Mouse (Mus musculus) kidney, embryonic 16.5 days (tissue): ENCODE data around the gene Gckr. TPM values are rescaled to one million over a fixed set of nuclear protein-coding genes. Genes with fewer than 3 reads are reported as not detected.
A peak's percentile ranks its signal among the peaks of the same experiment; 100 is the strongest.

Experiments used
- ATAC-seq: fragments of 200-750 bp; cut with Nextera tagmentation; 2 replicates; pipeline ENCODE4 v1.8.0; 2017; ENCODE audit warnings: moderate TSS enrichment; ENCODE audit not compliant: low FRiP score, low TSS enrichment
- H3K27ac ChIP-seq: fragments of 300-500 bp; sonication (generic); 2 replicates; pipeline ENCODE4 v1.5.1; 2014; ENCODE audit warnings: low read length
- H3K27me3 ChIP-seq: fragments of 300-500 bp; sonication (generic); 2 replicates; pipeline ENCODE4 v1.6.1; 2014; ENCODE audit warnings: low read length, control low read depth, mixed read lengths; ENCODE audit not compliant: insufficient read depth
- H3K36me3 ChIP-seq: fragments of 300-500 bp; sonication (generic); 2 replicates; pipeline ENCODE4 v1.6.1; 2014; ENCODE audit warnings: low read length, control low read depth, mixed read lengths; ENCODE audit not compliant: insufficient read depth
- H3K4me1 ChIP-seq: fragments of 300-500 bp; sonication (generic); 2 replicates; pipeline ENCODE4 v1.6.1; 2014; ENCODE audit warnings: low read length, control low read depth, mixed read lengths; ENCODE audit not compliant: insufficient read depth
- H3K4me2 ChIP-seq: fragments of 300-500 bp; sonication (generic); replicated peaks from 2 replicates; pipeline ENCODE4 v1.6.1; 2014; ENCODE audit warnings: low read depth, low read length
- H3K4me3 ChIP-seq: fragments of 300-500 bp; sonication (generic); 2 replicates; pipeline ENCODE4 v1.5.1; 2014; ENCODE audit warnings: mild to moderate bottlenecking, low read length
- H3K9ac ChIP-seq: fragments of 300-500 bp; sonication (generic); replicated peaks from 2 replicates; pipeline ENCODE4 v1.6.1; 2014; ENCODE audit warnings: low read length
- H3K9me3 ChIP-seq: fragments of 300-500 bp; sonication (generic); 2 replicates; pipeline ENCODE4 v1.6.1; 2016; ENCODE audit warnings: low read length, control low read depth
- WGBS: fragments of 180-500 bp; shearing (Covaris S2); extraction: QIAGEN DNeasy Blood & Tissue Kit; methylation state at CpG from one replicate; pipeline ENCODE4 v1.1.7; 2014; 5-methylcytosine and 5-hydroxymethylcytosine counted together
- polyA plus RNA-seq: library from polyadenylated mRNA; unstranded; fragments of >200 nt; fragmentation: Nextera tagmentation; extraction: Ambion mirVana; gene quantifications from 2 replicates; pipeline ENCODE4 v1.2.1, GENCODE M21; 2015

The Gckr gene
- polyA plus RNA-seq, result 0.24 and 0.45 TPM in 2 replicates

DNA sequence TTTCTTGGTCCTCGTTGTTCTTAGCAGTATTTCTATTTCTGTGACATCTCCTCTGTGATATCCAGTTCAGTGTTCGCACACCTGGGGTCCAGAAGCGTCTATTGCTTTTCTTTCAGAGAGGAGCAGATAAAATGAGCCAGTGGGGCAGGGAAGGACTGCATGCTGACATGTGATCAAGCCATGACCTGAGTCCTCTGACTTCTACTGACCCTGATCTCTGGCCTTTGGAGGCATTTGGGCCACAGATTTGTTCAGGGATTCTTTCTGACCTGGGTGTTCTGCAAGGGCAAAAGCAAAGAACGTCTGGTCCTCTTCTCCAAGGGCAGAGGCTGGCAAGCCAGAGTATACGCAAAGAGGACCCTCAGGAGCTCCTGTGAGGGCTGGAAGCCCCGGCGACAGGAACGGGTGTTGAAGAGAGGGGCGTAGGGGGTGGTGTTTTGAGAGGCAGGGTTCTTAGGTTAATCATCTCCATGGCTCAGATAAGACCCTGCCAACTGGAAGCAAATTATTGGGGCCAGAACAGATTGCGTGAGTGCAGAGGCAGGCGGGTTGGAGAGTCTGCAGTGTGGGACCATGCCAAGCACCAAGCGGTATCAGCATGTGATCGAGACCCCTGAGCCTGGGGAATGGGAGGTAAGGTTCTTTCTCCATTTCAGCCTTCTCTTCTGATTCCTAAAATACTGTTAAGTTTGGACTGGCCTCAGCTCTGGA is at the start of gene Gckr:
Gene Gckr, plus strand, starts transcription at position 397 of the 711 bp plus-strand sequence.
- no peaks in the 10 kb centered on the region for H3K9me3 ChIP-seq
- H3K27ac ChIP-seq, result no peak within 1 kb of the TSS
- peak within 1 kb of the TSS; percentile 82; the same call in 1 of the 2 replicates for H3K4me3 ChIP-seq
- no peak within 1 kb of the TSS; the same call in 1 of the 2 replicates for H3K9ac ChIP-seq
- ATAC-seq, result no peak
- peak within 1 kb of the TSS; percentile 98 for H3K4me2 ChIP-seq
- peaks cover 10% of the 10 kb centered on the region for H3K4me1 ChIP-seq
- H3K27me3 ChIP-seq, result no peaks in the 10 kb centered on the region
- H3K36me3 ChIP-seq, result no peaks in the 10 kb centered on the region
- WGBS, result 68% methylated on average over 13 of the region's 13 CpGs

DNA sequence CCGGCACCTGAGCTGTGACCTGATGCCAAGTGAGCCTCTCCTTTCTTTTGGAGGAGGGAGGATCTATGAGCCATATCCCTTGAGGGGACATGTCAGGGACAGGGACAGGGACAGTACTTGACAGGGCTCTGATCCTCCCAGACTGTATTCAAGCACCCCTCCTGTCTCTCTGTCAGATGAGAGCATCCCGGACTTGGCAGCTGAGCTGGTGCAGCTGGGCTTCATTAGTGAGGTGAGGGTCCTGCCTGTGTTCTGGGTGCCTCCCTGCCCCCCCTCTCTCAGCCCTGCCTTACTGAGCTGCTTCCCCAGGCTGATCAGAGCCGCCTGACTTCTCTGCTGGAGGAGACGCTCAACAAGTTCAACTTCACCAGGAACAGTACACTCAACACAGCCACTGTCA is 46.5 kb upstream of the Gckr start:
- Histone ChIP-seq H3K36me3 (peaks cover 58% of the 10 kb centered on the region), H3K4me2 (no peak overlapping the region), H3K27ac (no peak overlapping the region)

DNA sequence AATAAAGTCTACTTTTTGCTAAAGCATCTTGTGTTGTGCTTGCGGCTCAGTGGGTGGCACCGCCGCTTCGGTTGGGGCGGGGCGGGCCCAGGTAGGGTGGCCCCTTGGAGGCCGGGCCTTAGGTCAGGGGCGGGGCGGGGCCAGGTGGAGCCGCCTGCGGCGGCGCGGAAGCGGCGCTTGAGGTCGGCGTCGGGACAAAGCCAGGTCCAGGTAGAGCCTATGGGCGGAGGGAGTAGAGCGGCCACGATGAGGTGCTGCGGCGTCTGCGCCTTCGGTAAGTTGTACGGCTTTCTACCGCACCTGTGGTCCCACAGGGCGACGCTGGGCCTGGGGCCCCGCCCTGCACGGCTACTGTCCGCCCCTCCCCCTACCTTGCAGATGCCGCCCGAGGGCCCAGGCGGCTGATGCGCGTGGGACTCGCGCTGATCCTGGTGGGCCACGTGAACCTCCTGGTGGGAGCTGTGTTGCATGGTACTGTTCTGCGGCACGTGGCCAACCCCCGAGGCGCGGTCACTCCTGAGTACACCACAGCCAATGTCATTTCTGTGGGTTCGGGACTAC is 45.6 kb upstream of the Gckr start, which contains the start of gene Krtcap3:
Gene Krtcap3, plus strand, starts transcription at position 151 of the 561 bp plus-strand sequence.
- Histone ChIP-seq H3K9me3 (no peaks in the 10 kb centered on the region), H3K36me3 (peaks cover 55% of the 10 kb centered on the region), H3K27me3 (no peaks in the 10 kb centered on the region), H3K4me1 (0 out of 2 replicates have a peak, but pooled peaks cover 4% of the 10 kb centered on the region), H3K27ac (peak within 1 kb of the TSS; percentile 68; the same call in 1 of the 2 replicates), H3K9ac (peak within 1 kb of the TSS; percentile 70), H3K4me3 (peak within 1 kb of the TSS; percentile 50), H3K4me2 (peak within 1 kb of the TSS; percentile 64)
- 16% methylated on average over 47 of the region's 47 CpGs for WGBS
- peak; percentile 88 for ATAC-seq

More for the DNA sequence above, 46.5 kb upstream of the Gckr start:
- peak; percentile 7 for ATAC-seq
- Histone ChIP-seq H3K9ac (no peak overlapping the region), H3K27me3 (no peaks in the 10 kb centered on the region), H3K4me1 (0 out of 2 replicates have a peak, but pooled peaks cover 4% of the 10 kb centered on the region), H3K9me3 (no peaks in the 10 kb centered on the region), H3K4me3 (no peak overlapping the region)
- WGBS, result 47% methylated on average over 4 of the region's 4 CpGs

DNA sequence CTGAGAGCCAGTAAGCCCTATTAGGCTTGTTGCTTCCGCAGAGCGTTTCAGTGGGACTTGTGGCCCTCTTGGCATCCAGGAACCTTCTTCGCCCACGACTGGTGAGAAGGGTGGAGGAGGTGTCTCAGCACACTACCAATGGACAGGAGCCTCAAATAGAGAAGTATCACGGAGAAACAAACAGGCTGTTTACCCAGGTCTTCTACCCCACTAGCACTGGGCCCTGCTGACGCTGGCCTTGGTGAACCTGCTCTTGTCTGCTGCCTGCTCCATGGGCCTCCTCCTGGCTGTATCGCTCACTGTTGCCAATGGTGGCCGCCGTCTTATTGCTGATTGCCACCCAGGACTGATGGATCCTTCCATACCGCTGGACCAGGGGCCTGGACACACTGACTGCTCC is 45.1 kb upstream of the Gckr start:
- H3K27ac ChIP-seq, result 0 out of 2 replicates have a peak overlapping the region, but pooled peaks have one; percentile 68
- no peak; the same call in 1 of the 2 replicates for ATAC-seq
- 52% methylated on average over 10 of the region's 10 CpGs for WGBS
- H3K9me3 ChIP-seq, result no peaks in the 10 kb centered on the region
- peaks cover 52% of the 10 kb centered on the region for H3K36me3 ChIP-seq
- 0 out of 2 replicates have a peak, but pooled peaks cover 4% of the 10 kb centered on the region for H3K4me1 ChIP-seq
- H3K9ac ChIP-seq, result peak overlapping the region; percentile 70
- no peaks in the 10 kb centered on the region for H3K27me3 ChIP-seq
- H3K4me2 ChIP-seq, result peak overlapping the region; percentile 64
- H3K4me3 ChIP-seq, result peak overlapping the region; percentile 50

DNA sequence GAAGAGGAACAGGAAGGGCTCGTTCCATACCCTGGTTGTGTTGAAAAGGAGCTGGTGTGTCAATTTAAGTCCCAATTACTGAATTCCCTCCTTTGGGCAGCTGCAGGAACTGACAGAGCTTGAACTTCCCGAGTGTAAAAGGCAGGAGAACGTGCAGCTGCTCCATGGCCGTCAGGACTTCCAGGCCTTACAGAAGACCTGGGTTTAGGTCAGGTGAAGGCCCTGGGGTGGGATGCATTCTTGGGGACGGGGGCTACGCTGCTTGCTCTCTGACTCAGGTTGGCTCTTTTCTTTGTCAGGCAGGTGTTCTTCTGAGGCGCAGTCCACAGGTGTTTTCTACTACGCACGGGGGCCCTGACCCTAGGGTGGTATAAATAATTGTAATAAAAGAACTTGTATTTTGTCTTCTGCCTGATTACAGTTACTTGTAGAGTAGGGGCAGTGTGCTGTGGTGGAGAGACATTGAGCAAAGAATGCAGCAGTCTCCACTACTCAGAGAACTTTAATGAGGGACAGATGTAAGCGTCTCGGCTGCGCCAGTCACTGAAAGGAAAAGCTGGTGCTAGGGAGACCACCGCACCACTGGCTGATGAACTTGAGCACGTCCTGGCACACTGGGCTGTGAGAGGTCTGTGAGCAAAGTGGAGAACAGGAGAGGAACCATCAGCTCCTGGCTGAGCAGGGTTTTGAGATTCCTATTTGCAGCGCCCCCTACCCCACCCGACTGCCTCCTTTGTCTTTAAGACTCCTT is 44.3 kb upstream of the Gckr start:
- 81% methylated on average over 16 of the region's 16 CpGs for WGBS
- Histone ChIP-seq H3K27me3 (no peaks in the 10 kb centered on the region), H3K9ac (no peak overlapping the region), H3K36me3 (peaks cover 51% of the 10 kb centered on the region), H3K4me1 (0 out of 2 replicates have a peak, but pooled peaks cover 4% of the 10 kb centered on the region), H3K4me2 (no peak overlapping the region), H3K9me3 (no peaks in the 10 kb centered on the region), H3K27ac (no peak overlapping the region), H3K4me3 (no peak overlapping the region)
- no peak for ATAC-seq

DNA sequence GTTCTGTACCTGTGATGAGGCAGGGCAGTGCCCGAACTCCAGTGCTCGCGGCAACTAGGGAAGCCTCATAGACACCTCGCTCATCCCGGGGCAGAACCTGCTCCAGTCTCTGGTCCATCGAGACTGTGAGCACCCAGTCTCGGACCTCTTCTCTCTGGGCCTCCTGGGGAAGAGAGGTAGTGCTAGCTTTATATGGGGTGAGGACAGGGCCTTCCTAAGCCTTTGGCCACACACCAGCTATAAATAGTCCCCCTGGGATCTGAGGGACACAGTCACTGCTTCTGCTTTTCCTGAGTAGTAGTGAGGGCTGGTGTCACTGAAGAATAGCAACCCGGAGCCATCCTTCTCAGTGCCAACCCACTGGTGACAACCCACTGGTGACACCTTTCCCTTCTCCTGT is 43.4 kb upstream of the Gckr start:
- WGBS, result 93% methylated on average over 8 of the region's 8 CpGs
- H3K9ac ChIP-seq, result no peak overlapping the region

DNA sequence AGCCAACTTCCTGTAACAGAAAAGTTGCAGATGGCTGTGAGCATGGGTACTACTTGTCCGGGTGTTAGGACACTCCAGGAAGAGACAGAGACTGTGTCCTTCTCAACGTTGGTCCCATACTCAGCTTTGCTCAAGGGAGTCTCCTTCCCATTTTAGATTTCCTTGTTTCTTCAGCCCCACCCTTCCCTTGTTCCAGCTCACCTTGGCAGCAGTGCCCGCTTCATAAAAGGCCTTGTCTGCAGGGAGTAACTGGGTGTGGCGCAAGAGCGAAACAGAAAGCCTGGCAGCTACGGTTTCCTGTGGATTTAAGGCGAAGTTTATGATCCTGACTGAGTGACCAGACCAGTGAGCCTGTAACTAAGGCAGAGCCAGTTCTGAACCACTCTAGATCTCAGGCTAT is 42.8 kb upstream of the Gckr start:
- H3K36me3 ChIP-seq, result peaks cover 44% of the 10 kb centered on the region
- no peaks in the 10 kb centered on the region for H3K27me3 ChIP-seq
- H3K4me2 ChIP-seq, result no peak overlapping the region
- 0 out of 2 replicates have a peak, but pooled peaks cover 4% of the 10 kb centered on the region for H3K4me1 ChIP-seq
- H3K4me3 ChIP-seq, result no peak overlapping the region
- H3K9me3 ChIP-seq, result no peaks in the 10 kb centered on the region
- WGBS, result 70% methylated on average over 7 of the region's 7 CpGs
- peak overlapping the region; percentile 34; the same call in 1 of the 2 replicates for H3K27ac ChIP-seq
- ATAC-seq, result no peak
- H3K9ac ChIP-seq, result no peak overlapping the region

More for the DNA sequence above, 43.4 kb upstream of the Gckr start:
- H3K4me2 ChIP-seq, result no peak overlapping the region
- ATAC-seq, result no peak
- H3K27me3 ChIP-seq, result no peaks in the 10 kb centered on the region
- H3K4me1 ChIP-seq, result 0 out of 2 replicates have a peak, but pooled peaks cover 4% of the 10 kb centered on the region
- peaks cover 46% of the 10 kb centered on the region for H3K36me3 ChIP-seq
- H3K4me3 ChIP-seq, result no peak overlapping the region
- H3K9me3 ChIP-seq, result no peaks in the 10 kb centered on the region
- H3K27ac ChIP-seq, result no peak overlapping the region

DNA sequence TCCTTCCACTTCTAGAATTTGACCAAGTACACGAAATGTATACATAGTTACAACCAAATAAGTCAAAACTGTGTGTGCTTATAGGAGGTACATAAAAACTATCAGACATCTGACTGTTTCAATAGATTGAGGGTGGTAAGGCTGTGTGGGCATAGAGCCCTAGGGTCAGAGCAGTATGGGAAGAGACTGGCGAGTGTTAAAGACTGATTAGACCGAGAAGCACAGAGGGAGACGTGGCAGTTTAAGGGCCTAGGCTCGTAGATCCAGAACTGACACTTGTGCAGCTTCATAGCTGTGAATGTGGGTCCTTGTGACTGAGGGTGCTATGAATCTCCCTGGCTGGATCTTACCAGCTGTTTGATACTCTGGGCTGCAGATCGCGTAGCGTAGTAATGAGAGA is 42.3 kb upstream of the Gckr start:
- Histone ChIP-seq H3K36me3 (peaks cover 40% of the 10 kb centered on the region), H3K4me2 (no peak overlapping the region), H3K4me3 (no peak overlapping the region), H3K27ac (peak overlapping the region; percentile 34; the same call in 1 of the 2 replicates), H3K9me3 (no peaks in the 10 kb centered on the region), H3K27me3 (no peaks in the 10 kb centered on the region), H3K9ac (no peak overlapping the region; the same call in 1 of the 2 replicates), H3K4me1 (0 out of 2 replicates have a peak, but pooled peaks cover 4% of the 10 kb centered on the region)
- no peak for ATAC-seq
- WGBS, result 85% methylated on average over 8 of the region's 8 CpGs

DNA sequence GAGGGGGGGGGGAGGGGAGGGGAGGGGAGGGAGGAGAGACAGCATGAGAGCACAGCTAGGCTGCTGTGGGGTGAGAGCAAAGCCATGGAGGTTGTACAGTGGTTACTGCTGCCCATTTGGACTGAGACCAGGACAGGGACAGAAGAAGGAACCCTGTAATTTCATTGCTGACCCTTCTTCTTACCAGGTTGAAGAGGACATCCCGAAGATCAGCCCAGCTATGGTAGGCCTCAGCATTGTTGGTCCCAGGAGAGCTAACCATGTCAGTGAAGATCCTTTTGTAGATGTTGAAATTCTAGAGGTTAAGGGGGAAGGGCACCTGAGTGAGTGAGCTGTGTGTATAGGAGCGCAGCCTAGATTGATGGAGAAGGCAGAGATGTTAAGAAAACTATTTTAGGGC is 41.9 kb upstream of the Gckr start:
- no peaks in the 10 kb centered on the region for H3K27me3 ChIP-seq
- H3K4me2 ChIP-seq, result no peak overlapping the region
- 85% methylated on average over 2 of the region's 2 CpGs for WGBS
- 0 out of 2 replicates have a peak, but pooled peaks cover 4% of the 10 kb centered on the region for H3K4me1 ChIP-seq
- no peak overlapping the region for H3K9ac ChIP-seq
- H3K36me3 ChIP-seq, result peaks cover 35% of the 10 kb centered on the region
- ATAC-seq, result no peak
- no peak overlapping the region for H3K4me3 ChIP-seq
- H3K9me3 ChIP-seq, result no peaks in the 10 kb centered on the region
- H3K27ac ChIP-seq, result no peak overlapping the region
